Mouse (Mus musculus): Measurements from ENCODE around the gene Rpl31.

GRCm38 (mm10) chr1:39386456-39386855, 18.8 kb downstream of the Rpl31 start:
- TF ChIP-seq CTCF (conservative IDR thresholded peaks at IDR 0.05; ENCODE audit: low read length), result no peak
- TF ChIP-seq NANOG (IDR thresholded peaks at IDR 0.05; ENCODE audit: borderline replicate concordance, low read length), result no peak
